8 mouse cellular contexts compared by ENCODE assay signal in the genomic region with DNA sequence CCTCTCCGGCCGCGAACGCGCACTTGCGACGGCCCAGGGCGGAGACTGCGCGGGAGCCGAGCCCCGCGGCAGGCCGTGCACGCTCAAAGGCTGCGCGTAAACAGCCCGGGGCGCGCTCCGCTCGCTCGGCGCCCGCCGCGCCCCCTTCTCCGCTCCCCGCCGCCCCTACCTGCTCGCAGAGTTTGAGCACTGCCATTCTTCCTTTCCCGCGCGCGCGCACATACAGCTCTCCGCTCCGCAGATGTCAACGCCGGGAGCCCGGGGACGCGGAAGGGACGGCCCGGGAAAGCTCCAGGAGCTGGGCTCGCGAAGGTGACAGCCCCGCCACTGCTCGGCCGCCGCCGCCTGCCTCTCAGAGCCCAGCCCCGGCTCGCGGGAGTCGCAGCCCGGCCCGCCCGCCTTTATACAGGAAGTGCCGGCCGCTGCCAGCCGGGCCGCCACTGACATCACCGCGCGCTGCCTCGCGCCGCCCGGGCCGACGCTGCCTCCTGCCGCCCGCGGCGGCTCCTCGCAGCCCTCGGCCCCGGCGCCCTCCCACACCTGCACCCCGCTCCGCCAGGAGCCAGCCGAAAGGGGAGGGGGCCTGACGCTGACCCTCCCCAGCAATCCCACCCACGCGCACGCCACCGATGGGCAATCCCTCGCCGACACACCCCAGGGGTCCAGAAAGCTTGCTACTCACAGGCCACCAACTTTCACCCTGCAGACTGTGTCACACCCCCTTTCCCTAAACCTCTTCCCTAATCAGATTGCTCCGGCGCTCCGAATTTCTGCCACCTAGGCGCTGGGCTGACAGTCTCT. TPM values are rescaled to one million over a fixed set of nuclear protein-coding genes. Genes with fewer than 3 reads are reported as not detected.
A peak's percentile ranks its signal among the peaks of the same experiment; 100 is the strongest.
DNase-seq lines count a peak whose midpoint lies in the region; ATAC-seq and TF ChIP-seq lines count a peak whose summit lies in the region.

A gene (minus strand): TSS at position 417 of the 801 bp plus-strand sequence.

- H3K9me3 ChIP-seq in lung, postnatal 0 days (ENCODE audit: low read length), result no peaks in the 10 kb centered on the region

- H3K4me1 ChIP-seq in lung, postnatal 0 days (ENCODE audit: insufficient read depth, low read depth, low read length), result peaks cover 12% of the 10 kb centered on the region
- H3K4me1 ChIP-seq in thymus, adult 2 months (replicated peaks; ENCODE audit: control insufficient read depth, insufficient read depth, low read length), result peaks cover 24% of the 10 kb centered on the region

- H3K4me3 ChIP-seq in lung, postnatal 0 days (ENCODE audit: low read depth, low read length), result peak within 1 kb of the TSS; percentile 95
- peak within 1 kb of the TSS; percentile 71 for H3K4me3 ChIP-seq in thymus, adult 2 months (ENCODE audit: control insufficient read depth, insufficient read depth, low read length)

- H3K36me3 ChIP-seq in lung, postnatal 0 days (ENCODE audit: insufficient read depth, low read length), result no peaks in the 10 kb centered on the region
- no peaks in the 10 kb centered on the region for H3K36me3 ChIP-seq in thymus, adult 2 months (ENCODE audit: control insufficient read depth, insufficient read depth, low read length)

- H3K27ac ChIP-seq in lung, postnatal 0 days (ENCODE audit: low read length), result peak within 1 kb of the TSS; percentile 91
- H3K27ac ChIP-seq in thymus, adult 2 months (ENCODE audit: control insufficient read depth, insufficient read depth, low read length), result peak within 1 kb of the TSS; percentile 31

- TF ChIP-seq POLR2A in thymus, adult 2 months (IDR thresholded peaks at IDR 0.05; ENCODE audit: control insufficient read depth, extremely low read depth, insufficient read depth, low read length, poor library complexity), result peak; percentile 74; the same call in 1 of the 2 replicates

- no peaks in the 10 kb centered on the region for H3K27me3 ChIP-seq in lung, postnatal 0 days (replicated peaks; ENCODE audit: insufficient read depth, low read length)
- H3K27me3 ChIP-seq in thymus, adult 2 months (ENCODE audit: control insufficient read depth, insufficient read depth, low read length), result no peaks in the 10 kb centered on the region

- peak; percentile 57 to 82 for ATAC-seq in hematopoietic stem cell, adult 5-6 weeks (replicated peaks in 1 of 2; ENCODE audit: insufficient read depth in 1 of 2, low FRiP score in 2 of 2, low TSS enrichment in 1 of 2, low read depth in 1 of 2, poor library complexity in 2 of 2, severe bottlenecking in 2 of 2)
- ATAC-seq in lung, postnatal 0 days, result peak; percentile 98

- no peak for TF ChIP-seq EP300 in lung, postnatal 0 days (IDR thresholded peaks at IDR 0.05)

- WGBS in lung, postnatal 0 days, result under 1% methylated on average over 62 of the region's 94 CpGs
- 1% methylated on average over 94 of the region's 94 CpGs for WGBS in thymus, adult 2 months

- TF ChIP-seq CTCF in lung, postnatal 0 days (IDR thresholded peaks at IDR 0.05), result peak; percentile 54
- peak; percentile 91 for TF ChIP-seq CTCF in thymus, adult 2 months (IDR thresholded peaks at IDR 0.05; ENCODE audit: borderline replicate concordance, control insufficient read depth, extremely low read depth, insufficient read depth, low read length, poor library complexity)

- peak within 1 kb of the TSS; percentile 96 for H3K4me2 ChIP-seq in lung, postnatal 0 days (replicated peaks; ENCODE audit: low read depth, low read length)

- peak within 1 kb of the TSS; percentile 84 for H3K9ac ChIP-seq in lung, postnatal 0 days (replicated peaks; ENCODE audit: low read depth)

- peak; percentile 80 for DNase-seq in MN1 (ENCODE audit: low spot score)
- peak; percentile 74 for DNase-seq in cerebellum, adult 9-10 months
- DNase-seq in frontal cortex, adult 2 months (ENCODE audit: extremely low spot score in 1 of 2, low spot score in 1 of 2), result peak in 1 of 2 experiments; percentile 59
- DNase-seq in layer of hippocampus, postnatal 10 days (ENCODE audit: low spot score in 2 of 2), result peak; percentile 77 to 83
- DNase-seq in lung, postnatal 0 days (ENCODE audit: low spot score), result peak; percentile 94
- peak; percentile 65 for DNase-seq in ovary, adult 18-20 months (ENCODE audit: low spot score)
- DNase-seq in thymus, adult 2 months, result peak; percentile 84

RNA-seq across cellular contexts. Expression of the gene that starts here (rescaled TPM):
- 15.9 and 18.9 TPM in 2 replicates for polyA plus RNA-seq in frontal cortex, adult 2 months (2012; rRNA removed)
- total RNA-seq in hematopoietic stem cell, adult 5-6 weeks (2017), result 49.5 and 77.7 TPM in 2 replicates
- 10 to 100 TPM; 37.8 to 38.1 TPM for total RNA-seq in layer of hippocampus, postnatal 10 days (2021)
- 16.5 and 17.8 TPM in 2 replicates for polyA plus RNA-seq in lung, postnatal 0 days (2015; fragmentation: Nextera tagmentation; extraction: Ambion mirVana)
- polyA plus RNA-seq in thymus, adult 2 months (2012; rRNA removed), result 92.6 and 92.9 TPM in 2 replicates
